Mouse (Mus musculus) bone marrow, adult 2 months (tissue): Measurements from ENCODE around the gene Asic5.

Source experiments
- CTCF ChIP-seq: fragments of 200-500 bp; IDR thresholded peaks from 2 replicates; pipeline ENCODE4 v1.5.1; 2011; ENCODE audit warnings: low read length, control low read depth; ENCODE audit not compliant: control insufficient read depth, insufficient read depth
- POLR2A ChIP-seq: fragments of 200-500 bp; IDR thresholded peaks from 2 replicates; pipeline ENCODE4 v1.6.1; 2011; ENCODE audit warnings: low read depth, mild to moderate bottlenecking, control low read depth, low read length, borderline replicate concordance; ENCODE audit not compliant: control insufficient read depth

- no peak for TF ChIP-seq POLR2A
- TF ChIP-seq CTCF: no peak
Observed at GRCm38 (mm10) chr3:82051468-82051867, 69.4 kb downstream of the Asic5 start.
